Mouse (Mus musculus): ENCODE results near the gene Galnt14. TPM values are rescaled to one million over a fixed set of nuclear protein-coding genes. Genes with fewer than 3 reads are reported as not detected.

The Galnt14 gene
- total and polyA plus RNA-seq, 2 experiments from 2014 or later = 16.8 to 17.8 TPM

- no peak for ATAC-seq
- no peak overlapping the region for H3K27ac ChIP-seq (ENCODE audit: low read depth, low read length)
Measured at GRCm38 (mm10) chr17:73701016-73701415, 9.2 kb downstream of the Galnt14 start.

GRCm38 (mm10) chr17:73699881-73700280, 10.4 kb downstream of the Galnt14 start:
- DNase-seq (peak; percentile 46), ATAC-seq (peak; percentile 50; the same call in 1 of the 2 replicates)
- H3K36me3 ChIP-seq (ENCODE audit: insufficient read depth) = no peaks in the 10 kb centered on the region
- TF ChIP-seq CTCF (IDR thresholded peaks at IDR 0.05; ENCODE audit: low read depth) = no peak
- no peak overlapping the region for H3K9ac ChIP-seq
- H3K4me1 ChIP-seq (ENCODE audit: insufficient read depth) = 0 out of 2 replicates have a peak, but pooled peaks cover 3% of the 10 kb centered on the region
- WGBS = 12% methylated on average over 6 of the region's 6 CpGs
- no peak overlapping the region for H3K4me3 ChIP-seq (ENCODE audit: low read depth, low read length)
- no peaks in the 10 kb centered on the region for H3K9me3 ChIP-seq (ENCODE audit: low read length)
- no peak overlapping the region for H3K27ac ChIP-seq (ENCODE audit: low read depth, low read length)
- H3K4me2 ChIP-seq (ENCODE audit: low read depth) = no peak overlapping the region
- H3K27me3 ChIP-seq (ENCODE audit: insufficient read depth, low read length) = no peaks in the 10 kb centered on the region

More at GRCm38 (mm10) chr17:73701016-73701415, 9.2 kb downstream of the Galnt14 start:
- no peaks in the 10 kb centered on the region for H3K27me3 ChIP-seq (ENCODE audit: insufficient read depth, low read length)
- no peak overlapping the region for H3K4me2 ChIP-seq (ENCODE audit: low read depth)
- H3K9ac ChIP-seq = no peak overlapping the region
- 0 out of 2 replicates have a peak, but pooled peaks cover 3% of the 10 kb centered on the region for H3K4me1 ChIP-seq (ENCODE audit: insufficient read depth)
- H3K4me3 ChIP-seq (ENCODE audit: low read depth, low read length) = no peak overlapping the region
- no peaks in the 10 kb centered on the region for H3K9me3 ChIP-seq (ENCODE audit: low read length)
- no peak for DNase-seq
- no peak for TF ChIP-seq CTCF (IDR thresholded peaks at IDR 0.05; ENCODE audit: low read depth)
- 24% methylated on average over 7 of the region's 7 CpGs for WGBS
- H3K36me3 ChIP-seq (ENCODE audit: insufficient read depth) = no peaks in the 10 kb centered on the region

- no peak for TF ChIP-seq CTCF (IDR thresholded peaks at IDR 0.05; ENCODE audit: low read depth)
- Histone ChIP-seq H3K27me3 (ENCODE audit: insufficient read depth, low read length) (no peaks in the 10 kb centered on the region), H3K27ac (ENCODE audit: low read depth, low read length) (no peak overlapping the region), H3K4me1 (ENCODE audit: insufficient read depth) (no peaks in the 10 kb centered on the region), H3K9ac (no peak overlapping the region), H3K4me3 (ENCODE audit: low read depth, low read length) (no peak overlapping the region), H3K4me2 (ENCODE audit: low read depth) (no peak overlapping the region), H3K9me3 (ENCODE audit: low read length) (no peaks in the 10 kb centered on the region), H3K36me3 (ENCODE audit: insufficient read depth) (no peaks in the 10 kb centered on the region)
- WGBS = 93% methylated on average over 3 of the region's 3 CpGs
- DNase-seq (no peak), ATAC-seq (no peak)
Measured at GRCm38 (mm10) chr17:73694206-73694952, 15.9 kb downstream of the Galnt14 start.

- Histone ChIP-seq H3K27me3 (ENCODE audit: insufficient read depth, low read length) (no peaks in the 10 kb centered on the region), H3K36me3 (ENCODE audit: insufficient read depth) (no peaks in the 10 kb centered on the region), H3K4me2 (ENCODE audit: low read depth) (no peak overlapping the region), H3K9ac (no peak overlapping the region), H3K27ac (ENCODE audit: low read depth, low read length) (no peak overlapping the region), H3K9me3 (ENCODE audit: low read length) (no peaks in the 10 kb centered on the region), H3K4me3 (ENCODE audit: low read depth, low read length) (no peak overlapping the region), H3K4me1 (ENCODE audit: insufficient read depth) (no peaks in the 10 kb centered on the region)
- DNase-seq (no peak), ATAC-seq (no peak)
- 81% methylated on average over 3 of the region's 3 CpGs for WGBS
- TF ChIP-seq CTCF (IDR thresholded peaks at IDR 0.05; ENCODE audit: low read depth) = no peak
Measured at GRCm38 (mm10) chr17:73688261-73688660, 22.0 kb downstream of the Galnt14 start.

- Histone ChIP-seq H3K9me3 (ENCODE audit: low read length) (no peaks in the 10 kb centered on the region), H3K27me3 (ENCODE audit: insufficient read depth, low read length) (no peaks in the 10 kb centered on the region), H3K4me3 (ENCODE audit: low read depth, low read length) (no peak overlapping the region), H3K36me3 (ENCODE audit: insufficient read depth) (no peaks in the 10 kb centered on the region), H3K4me2 (ENCODE audit: low read depth) (no peak overlapping the region), H3K4me1 (ENCODE audit: insufficient read depth) (no peaks in the 10 kb centered on the region), H3K9ac (no peak overlapping the region), H3K27ac (ENCODE audit: low read depth, low read length) (no peak overlapping the region)
- WGBS = 79% methylated on average over 8 of the region's 8 CpGs
- no peak for ATAC-seq
- no peak for TF ChIP-seq CTCF (IDR thresholded peaks at IDR 0.05; ENCODE audit: low read depth)
- no peak for DNase-seq
Measured at GRCm38 (mm10) chr17:73686292-73686691, 24.0 kb downstream of the Galnt14 start.

- 76% methylated on average over 5 of the region's 5 CpGs for WGBS
- H3K4me3 ChIP-seq (ENCODE audit: low read depth, low read length) = no peak overlapping the region
- no peaks in the 10 kb centered on the region for H3K4me1 ChIP-seq (ENCODE audit: insufficient read depth)
- TF ChIP-seq CTCF (IDR thresholded peaks at IDR 0.05; ENCODE audit: low read depth) = no peak
- H3K9ac ChIP-seq = no peak overlapping the region
- H3K36me3 ChIP-seq (ENCODE audit: insufficient read depth) = no peaks in the 10 kb centered on the region
- no peaks in the 10 kb centered on the region for H3K9me3 ChIP-seq (ENCODE audit: low read length)
- DNase-seq = peak; percentile 52
- peak; percentile 58 for ATAC-seq
- H3K4me2 ChIP-seq (ENCODE audit: low read depth) = no peak overlapping the region
- H3K27ac ChIP-seq (ENCODE audit: low read depth, low read length) = no peak overlapping the region
- H3K27me3 ChIP-seq (ENCODE audit: insufficient read depth, low read length) = no peaks in the 10 kb centered on the region
Measured at GRCm38 (mm10) chr17:73684746-73685145, 25.5 kb downstream of the Galnt14 start.

- no peak for ATAC-seq
Measured at GRCm38 (mm10) chr17:73671921-73672320, 38.3 kb downstream of the Galnt14 start.

More at GRCm38 (mm10) chr17:73671921-73672320, 38.3 kb downstream of the Galnt14 start:
- H3K4me1 ChIP-seq (ENCODE audit: insufficient read depth) = peaks cover 8% of the 10 kb centered on the region; the same call in 1 of the 2 replicates
- no peak for TF ChIP-seq CTCF (IDR thresholded peaks at IDR 0.05; ENCODE audit: low read depth)
- H3K4me3 ChIP-seq (ENCODE audit: low read depth, low read length) = no peak overlapping the region
- no peak overlapping the region for H3K9ac ChIP-seq
- no peak overlapping the region for H3K27ac ChIP-seq (ENCODE audit: low read depth, low read length)
- H3K36me3 ChIP-seq (ENCODE audit: insufficient read depth) = no peaks in the 10 kb centered on the region
- DNase-seq = no peak
- H3K9me3 ChIP-seq (ENCODE audit: low read length) = no peaks in the 10 kb centered on the region
- H3K27me3 ChIP-seq (ENCODE audit: insufficient read depth, low read length) = no peaks in the 10 kb centered on the region
- no peak overlapping the region for H3K4me2 ChIP-seq (ENCODE audit: low read depth)
- WGBS = 82% methylated on average over 5 of the region's 5 CpGs

Data from forebrain, postnatal 0 days (tissue).